Mouse (Mus musculus) spleen, adult 2 months (tissue): ENCODE data around the gene Baiap2l1. TPM values are rescaled to one million over a fixed set of nuclear protein-coding genes. Genes with fewer than 3 reads are reported as not detected.

Source experiments
- DNase-seq, 2 experiments: peaks; one replicate each; pipeline versions ENCODE4 v3.0.0 to v3.0.0-alpha.2; 2012 to 2021; ENCODE audit warnings: low spot score in 2 of 2, low read depth in 1 of 2
- H3K27ac ChIP-seq: fragments of 200-500 bp; 2 replicates; pipeline ENCODE4 v1.5.1; 2012; ENCODE audit warnings: low read length, inconsistent platforms; ENCODE audit not compliant: insufficient read depth
- H3K27me3 ChIP-seq: fragments of 200-500 bp; 2 replicates; pipeline ENCODE4 v1.6.1; 2012; ENCODE audit warnings: mild to moderate bottlenecking, moderate library complexity, low read length, inconsistent platforms; ENCODE audit not compliant: control insufficient read depth, insufficient read depth
- H3K36me3 ChIP-seq: fragments of 200-500 bp; 2 replicates; pipeline ENCODE4 v1.6.1; 2012; ENCODE audit warnings: mild to moderate bottlenecking, low read length, inconsistent platforms; ENCODE audit not compliant: control insufficient read depth, insufficient read depth
- H3K4me1 ChIP-seq: fragments of 200-500 bp; 2 replicates; pipeline ENCODE4 v1.6.1; 2011; ENCODE audit warnings: inconsistent platforms; ENCODE audit not compliant: control insufficient read depth, insufficient read depth, insufficient read length
- H3K4me3 ChIP-seq: fragments of 200-500 bp; 2 replicates; pipeline ENCODE4 v1.5.1; 2011; ENCODE audit warnings: mild to moderate bottlenecking, inconsistent platforms; ENCODE audit not compliant: insufficient read depth, insufficient read length; ENCODE audit errors: extremely low read depth
- CTCF ChIP-seq: fragments of 200-500 bp; IDR thresholded peaks from 2 replicates; pipeline ENCODE4 v1.5.1; 2011; ENCODE audit warnings: mild to moderate bottlenecking, inconsistent platforms; ENCODE audit not compliant: insufficient read depth, insufficient read length, insufficient replicate concordance; ENCODE audit errors: extremely low read depth
- POLR2A ChIP-seq: fragments of 200-500 bp; IDR thresholded peaks from 2 replicates; pipeline ENCODE4 v1.6.1; 2011; ENCODE audit warnings: low read depth, low read length, inconsistent platforms
- WGBS: fragments of 180-500 bp; shearing (Covaris S2); methylation state at CpG from one replicate; pipeline ENCODE4 v1.1.7; 2018; 5-methylcytosine and 5-hydroxymethylcytosine counted together
- polyA plus RNA-seq: library from polyadenylated mRNA; depleted of rRNA; stranded (reverse); fragments of >200 nt; gene quantifications from 2 replicates; pipeline ENCODE4 v1.2.3, GENCODE M21; 2012

Baiap2l1 gene
- polyA plus RNA-seq, 1 experiment = 0.22 TPM

DNA sequence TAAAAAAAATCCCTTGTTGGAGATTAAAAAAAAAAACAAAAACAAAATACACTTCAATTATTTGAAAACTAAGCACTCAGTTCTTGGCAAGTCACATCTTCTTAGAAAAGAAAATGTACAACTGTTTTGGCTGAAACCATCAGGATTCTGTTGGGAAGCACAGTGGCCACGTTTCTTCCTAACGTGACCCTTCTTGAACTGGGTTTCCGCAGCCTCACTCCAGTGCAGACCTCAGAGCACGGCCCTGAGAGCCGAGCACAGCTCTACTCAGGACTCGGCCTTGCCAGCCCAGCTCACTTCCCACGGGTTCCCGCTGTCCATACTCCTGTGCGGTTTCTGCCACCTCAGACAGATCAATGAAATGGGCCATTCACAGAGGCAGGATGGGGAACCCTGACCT lies 69.5 kb downstream of the Baiap2l1 start:
- Histone ChIP-seq H3K27ac (no peak overlapping the region), H3K36me3 (no peaks in the 10 kb centered on the region), H3K27me3 (no peaks in the 10 kb centered on the region), H3K4me1 (peaks cover 8% of the 10 kb centered on the region; the same call in 1 of the 2 replicates), H3K4me3 (no peak overlapping the region)
- DNase-seq = no peak
- 86% methylated on average over 9 of the region's 9 CpGs for WGBS
- TF ChIP-seq POLR2A (no peak), CTCF (no peak)

DNA sequence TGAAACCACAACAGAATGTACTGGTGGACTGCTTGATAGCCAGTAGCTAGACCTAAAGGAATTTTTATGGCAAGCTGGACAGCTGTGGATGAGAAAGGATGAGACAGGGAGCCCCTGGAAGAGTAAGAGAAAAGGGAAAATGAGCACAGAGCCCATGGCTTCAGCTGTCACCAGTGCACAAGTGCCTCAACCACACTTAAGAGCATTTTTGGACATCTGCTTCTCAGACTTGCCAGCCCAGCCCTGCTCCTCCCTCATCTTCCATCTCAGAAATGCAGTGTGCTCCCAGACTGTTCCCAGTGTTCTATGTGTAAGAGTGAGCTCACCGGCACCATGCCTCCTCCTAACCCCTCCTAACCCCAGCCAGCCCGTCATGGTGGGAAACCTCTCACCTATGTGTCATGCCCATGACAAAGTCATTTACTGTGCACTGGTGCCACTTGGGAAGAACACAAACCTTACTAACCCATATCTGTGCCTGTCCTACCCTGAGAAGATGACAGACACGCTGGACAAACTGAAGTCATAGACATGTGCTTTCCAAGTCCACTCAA lies 70.6 kb downstream of the Baiap2l1 start:
- WGBS = 92% methylated on average over 3 of the region's 3 CpGs
- H3K27me3 ChIP-seq = no peaks in the 10 kb centered on the region
- H3K36me3 ChIP-seq = no peaks in the 10 kb centered on the region
- peaks cover 18% of the 10 kb centered on the region; the same call in 1 of the 2 replicates for H3K4me1 ChIP-seq
- no peak overlapping the region for H3K4me3 ChIP-seq
- TF ChIP-seq POLR2A (no peak), CTCF (no peak)
- no peak overlapping the region for H3K27ac ChIP-seq
- DNase-seq = no peak

GRCm38 (mm10) chr5:144286591-144287266 lies 71.2 kb downstream of the Baiap2l1 start:
- 39% methylated on average over 9 of the region's 9 CpGs for WGBS
- no peak overlapping the region for H3K27ac ChIP-seq
- TF ChIP-seq CTCF (no peak), POLR2A (no peak)
- H3K27me3 ChIP-seq = no peaks in the 10 kb centered on the region
- no peak overlapping the region for H3K4me3 ChIP-seq
- no peaks in the 10 kb centered on the region for H3K36me3 ChIP-seq
- DNase-seq = no peak
- peaks cover 18% of the 10 kb centered on the region; the same call in 1 of the 2 replicates for H3K4me1 ChIP-seq

DNA sequence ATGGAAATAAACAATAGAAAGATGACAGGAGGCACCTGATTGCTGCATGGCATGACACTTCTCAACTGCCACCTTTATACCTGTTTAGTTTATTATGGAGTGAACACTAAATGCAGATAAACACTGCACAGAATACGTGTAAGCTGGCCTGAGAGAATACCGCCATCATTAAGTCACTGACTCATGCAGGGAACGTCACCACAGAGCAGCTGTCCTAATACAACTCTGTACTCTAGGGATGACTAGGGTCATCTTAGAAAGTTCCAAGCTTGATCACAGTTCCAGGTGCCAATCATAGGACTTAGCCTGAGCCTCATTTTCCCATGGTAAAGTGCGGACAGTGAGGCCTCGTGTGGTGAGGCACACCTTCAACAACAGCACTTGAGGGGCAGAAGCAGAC lies 73.3 kb downstream of the Baiap2l1 start:
- peaks cover 18% of the 10 kb centered on the region; the same call in 1 of the 2 replicates for H3K4me1 ChIP-seq
- H3K27me3 ChIP-seq = no peaks in the 10 kb centered on the region
- WGBS = 86% methylated on average over 5 of the region's 5 CpGs
- DNase-seq = no peak
- TF ChIP-seq POLR2A (no peak), CTCF (no peak)
- no peak overlapping the region for H3K27ac ChIP-seq
- H3K36me3 ChIP-seq = no peaks in the 10 kb centered on the region
- H3K4me3 ChIP-seq = no peak overlapping the region

DNA sequence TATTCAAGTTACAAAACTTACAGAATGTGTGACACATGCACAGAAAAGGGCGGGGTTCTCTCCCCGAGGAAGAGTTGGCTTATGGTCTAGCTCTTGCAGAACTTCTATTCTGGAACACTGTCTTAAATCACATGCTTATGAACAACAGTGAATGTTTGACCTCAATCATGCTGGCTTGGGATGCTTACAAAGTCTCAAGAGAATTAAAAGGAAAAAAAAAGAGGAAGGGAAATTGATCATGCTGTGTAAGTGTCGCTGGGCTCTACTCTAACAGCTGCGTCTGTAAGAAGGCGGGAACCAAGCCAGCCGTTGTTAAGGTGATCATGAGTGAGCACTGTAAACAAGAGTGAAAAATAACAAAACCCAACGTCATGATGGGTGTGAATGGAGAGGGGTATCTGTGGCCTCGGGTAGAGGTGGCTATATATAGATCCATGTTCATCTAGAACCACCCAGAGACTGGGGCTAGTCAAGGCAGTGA lies 74.3 kb downstream of the Baiap2l1 start:
- WGBS = 8% methylated on average over 8 of the region's 8 CpGs
- Histone ChIP-seq H3K27ac (no peak overlapping the region), H3K4me1 (peaks cover 18% of the 10 kb centered on the region; the same call in 1 of the 2 replicates), H3K4me3 (no peak overlapping the region), H3K27me3 (no peaks in the 10 kb centered on the region), H3K36me3 (no peaks in the 10 kb centered on the region)
- peak in 1 of 2 experiments; percentile 82 for DNase-seq
- no peak for TF ChIP-seq CTCF
- no peak for TF ChIP-seq POLR2A

GRCm38 (mm10) chr5:144282470-144283260 lies 75.2 kb downstream of the Baiap2l1 start:
- H3K36me3 ChIP-seq = no peaks in the 10 kb centered on the region
- 65% methylated on average over 11 of the region's 11 CpGs for WGBS
- no peak overlapping the region for H3K27ac ChIP-seq

DNA sequence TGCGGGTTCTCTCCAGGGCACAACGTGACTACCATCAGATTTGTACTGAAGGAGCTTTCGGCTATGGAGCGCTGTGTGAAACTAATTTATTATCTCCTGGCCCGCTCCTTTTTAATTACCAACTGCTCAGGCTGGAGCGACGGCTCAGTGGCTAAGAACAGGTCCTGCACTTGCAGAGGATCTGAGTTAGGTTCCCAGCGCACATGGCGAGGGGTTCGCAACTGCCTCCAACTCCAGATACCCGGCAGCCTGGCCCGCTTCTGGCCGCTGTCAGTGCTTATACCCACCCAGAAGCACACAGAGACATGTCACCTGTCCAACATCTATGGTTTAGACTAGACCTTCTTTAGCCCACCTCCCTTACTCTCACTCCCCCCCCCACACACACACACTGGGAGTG lies 78.0 kb downstream of the Baiap2l1 start:
- Histone ChIP-seq H3K27me3 (no peaks in the 10 kb centered on the region), H3K4me3 (no peak overlapping the region), H3K27ac (no peak overlapping the region), H3K36me3 (no peaks in the 10 kb centered on the region), H3K4me1 (peaks cover 15% of the 10 kb centered on the region; the same call in 1 of the 2 replicates)
- TF ChIP-seq CTCF = no peak
- TF ChIP-seq POLR2A = no peak
- WGBS = 95% methylated on average over 13 of the region's 13 CpGs
- DNase-seq = no peak

More at GRCm38 (mm10) chr5:144282470-144283260, 75.2 kb downstream of the Baiap2l1 start:
- Histone ChIP-seq H3K4me1 (peaks cover 18% of the 10 kb centered on the region; the same call in 1 of the 2 replicates), H3K4me3 (no peak overlapping the region), H3K27me3 (no peaks in the 10 kb centered on the region)
- DNase-seq = no peak
- TF ChIP-seq POLR2A = no peak
- TF ChIP-seq CTCF = no peak
